Mouse (Mus musculus) spleen, postnatal 10 days (tissue): ENCODE measurements around the gene Mpzl1.

Experiments used
- DNase-seq, 2 experiments: peaks; one replicate each; pipeline ENCODE4 v3.0.0; 2021 to 2022; ENCODE audit warnings: low spot score in 2 of 2

The Mpzl1 gene

GRCm38 (mm10) chr1:165583529-165584184 is 50.7 kb downstream of the Mpzl1 start:
- DNase-seq: peak; percentile 78 to 91

DNA sequence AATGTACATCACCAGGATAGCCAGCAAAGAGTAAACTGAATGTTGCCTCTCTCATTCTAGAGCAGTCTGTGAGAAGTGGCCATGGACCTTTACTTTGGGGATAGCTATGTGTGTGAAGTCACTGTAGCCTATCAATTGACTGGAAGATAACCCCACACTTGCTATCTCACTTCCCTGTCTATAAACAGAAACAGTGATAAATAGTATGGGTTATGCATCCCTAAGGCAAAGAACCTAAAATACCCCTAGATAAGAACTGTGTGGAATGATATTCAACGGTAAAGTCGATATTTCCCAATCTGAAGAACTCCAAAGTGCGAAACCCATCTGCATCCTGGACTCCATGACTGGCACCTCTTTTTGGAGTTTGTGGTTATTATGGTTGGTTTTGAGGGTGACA is 53.1 kb downstream of the Mpzl1 start:
- DNase-seq: no peak

- DNase-seq: peak in 1 of 2 experiments; percentile 40
Measured at GRCm38 (mm10) chr1:165579332-165579731, 55.0 kb downstream of the Mpzl1 start.

- no peak for DNase-seq
Measured at GRCm38 (mm10) chr1:165576459-165577112, 57.8 kb downstream of the Mpzl1 start.

DNA sequence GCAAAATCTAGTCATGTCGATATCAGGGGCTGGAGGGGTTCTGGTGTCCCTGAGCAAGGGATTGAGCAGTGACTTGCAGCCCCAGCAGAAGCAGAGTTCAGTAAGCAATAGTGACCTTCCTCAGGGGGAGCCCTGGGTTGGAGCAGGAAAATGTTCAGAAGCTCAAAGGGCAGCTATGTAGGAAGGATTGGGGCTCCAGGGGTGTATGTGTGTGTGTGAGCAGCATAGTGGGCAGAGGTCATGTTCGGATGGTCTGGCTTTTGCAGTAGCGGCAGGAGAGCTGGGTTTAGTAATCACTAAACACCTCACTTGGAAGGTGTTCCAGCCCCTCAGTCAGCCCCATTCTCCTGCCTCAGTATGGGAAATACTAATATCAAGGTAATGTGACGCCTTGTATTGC is 58.3 kb downstream of the Mpzl1 start:
- DNase-seq: no peak

DNA sequence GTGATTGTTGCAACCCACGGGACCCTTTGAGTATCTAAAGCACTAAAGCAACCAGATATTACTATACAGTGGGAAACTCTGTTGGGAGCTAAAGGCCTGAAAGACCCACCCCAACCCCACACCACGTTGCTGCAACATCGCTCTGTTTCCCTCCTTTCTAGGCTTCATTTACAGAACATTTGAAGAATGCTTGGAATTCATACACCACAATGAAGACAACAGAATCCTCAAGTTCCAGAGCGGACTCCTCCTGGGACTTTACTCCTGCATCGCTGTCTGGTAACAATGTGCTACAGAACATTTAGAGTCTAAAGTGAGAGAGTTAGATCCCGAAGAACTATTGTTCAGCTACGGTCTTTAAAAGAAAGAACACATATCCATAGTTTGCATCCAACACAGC is 66.9 kb downstream of the Mpzl1 start:
- DNase-seq: no peak

DNA sequence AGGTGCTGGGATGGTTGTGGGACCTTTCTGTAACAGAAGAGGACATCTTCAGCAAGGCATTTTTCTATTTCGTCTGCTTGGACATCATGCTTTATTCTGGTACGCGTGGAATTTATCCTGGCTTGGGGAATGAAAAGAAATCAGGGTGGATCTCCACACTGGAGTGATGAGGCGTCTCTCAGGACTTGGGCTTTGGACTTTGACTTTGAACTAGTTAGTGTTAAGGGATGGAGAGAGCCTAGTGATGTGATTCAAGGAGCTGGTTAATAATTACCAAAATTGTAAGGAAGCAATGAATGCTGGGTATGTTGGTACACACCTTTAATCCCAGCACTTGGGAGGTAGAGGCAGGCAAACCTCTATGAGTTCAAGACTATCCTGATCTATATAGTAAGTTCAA is 69.1 kb downstream of the Mpzl1 start:
- DNase-seq: no peak

GRCm38 (mm10) chr1:165559073-165559472 is 75.3 kb downstream of the Mpzl1 start:
- DNase-seq: no peak

DNA sequence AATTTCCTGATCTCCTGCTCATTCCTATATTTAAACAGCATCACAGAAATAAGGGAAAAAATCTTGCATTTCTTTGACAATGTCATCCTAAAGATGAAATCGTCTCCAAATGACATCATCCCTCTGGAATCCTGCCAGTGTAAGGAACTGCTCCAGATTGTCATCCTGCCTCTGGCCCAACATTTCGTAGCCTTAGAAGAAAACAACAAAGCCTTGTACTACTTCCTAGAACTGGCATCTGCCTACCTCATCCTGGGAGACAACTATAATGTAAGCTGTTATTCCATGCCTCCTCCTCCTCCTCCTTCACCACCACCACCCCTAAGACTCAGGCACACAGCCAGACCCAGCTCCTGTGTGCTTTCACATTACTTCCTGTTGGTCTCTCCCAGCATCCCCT is 77.6 kb downstream of the Mpzl1 start:
- no peak for DNase-seq
